Mouse (Mus musculus) ES-E14 (cell line): ENCODE data around the gene Prkd2. TPM values are rescaled to one million over a fixed set of nuclear protein-coding genes. Genes with fewer than 3 reads are reported as not detected.

Source experiments
- DNase-seq: peaks from one replicate; pipeline ENCODE4 v3.0.0-alpha.2; 2013; ENCODE audit warnings: low read depth, low spot score
- H3K27ac ChIP-seq: 2 replicates; pipeline ENCODE4 v1.5.1; 2012; ENCODE audit warnings: low read depth, mild to moderate bottlenecking, low read length, moderate library complexity, mixed read lengths; ENCODE audit not compliant: poor library complexity, insufficient read depth, severe bottlenecking
- H3K36me3 ChIP-seq: 2 replicates; pipeline ENCODE4 v1.6.1; 2012; ENCODE audit warnings: mild to moderate bottlenecking, low read length, moderate library complexity, mixed read lengths; ENCODE audit not compliant: control insufficient read depth, poor library complexity, insufficient read depth, severe bottlenecking
- H3K4me1 ChIP-seq, 2 experiments: fragments of 150-350 bp in 1 of 2; sonication (generic) in 1 of 2; 2 replicates each; pipeline ENCODE4 v1.6.1; 2012; ENCODE audit warnings: low read length in 2 of 2, mild to moderate bottlenecking in 1 of 2, mixed read lengths in 1 of 2; ENCODE audit not compliant: control insufficient read depth in 2 of 2, insufficient read depth in 2 of 2, poor library complexity in 1 of 2
- H3K4me3 ChIP-seq, 2 experiments: fragments of 150-350 bp in 1 of 2; sonication (generic) in 1 of 2; 2 replicates each; pipeline ENCODE4 v1.5.1; 2012; ENCODE audit warnings: low read length in 2 of 2, low read depth in 1 of 2, mild to moderate bottlenecking in 1 of 2, mixed read lengths in 1 of 2; ENCODE audit not compliant: insufficient read depth in 1 of 2, poor library complexity in 1 of 2, severe bottlenecking in 1 of 2
- H3K9ac ChIP-seq: 2 replicates; pipeline ENCODE4 v1.6.1; 2012; ENCODE audit warnings: low read depth, mild to moderate bottlenecking, low read length, mixed read lengths; ENCODE audit not compliant: poor library complexity, insufficient read depth, severe bottlenecking
- H3K9me3 ChIP-seq: fragments of 150-350 bp; sonication (generic); 2 replicates; pipeline ENCODE4 v1.6.1; 2012; ENCODE audit warnings: low read depth, mild to moderate bottlenecking, low read length; ENCODE audit not compliant: control insufficient read depth, insufficient read depth
- CHD2 ChIP-seq: IDR thresholded peaks from 2 replicates; pipeline ENCODE4 v1.6.1; 2014; ENCODE audit warnings: mild to moderate bottlenecking, low read depth, low read length, inconsistent platforms
- HCFC1 ChIP-seq: IDR thresholded peaks from 2 replicates; pipeline ENCODE4 v1.6.1; 2012; ENCODE audit warnings: low read length, inconsistent platforms, borderline replicate concordance; ENCODE audit not compliant: insufficient read depth
- MAFK ChIP-seq: IDR thresholded peaks from 2 replicates; pipeline ENCODE4 v1.6.1; 2014; ENCODE audit warnings: mild to moderate bottlenecking, low read depth, low read length, inconsistent platforms; ENCODE audit not compliant: insufficient read depth
- ZC3H11A ChIP-seq: IDR thresholded peaks from 2 replicates; pipeline ENCODE4 v1.6.1; 2012; ENCODE audit warnings: low read depth, mild to moderate bottlenecking, inconsistent platforms, low read length, borderline replicate concordance
- ZNF384 ChIP-seq: IDR thresholded peaks from 2 replicates; pipeline ENCODE4 v1.6.1; 2012; ENCODE audit warnings: low read depth, low read length, inconsistent platforms
- in situ Hi-C, 2 experiments: fragments of 600-800 bp; cut with MboI; formaldehyde crosslinking; loops; one replicate each; pipeline ENCODE4 v1.15.1; 2025; ENCODE audit warnings: low sequenced_read_pairs in 2 of 2, inconsistent platforms in 1 of 2; ENCODE audit not compliant: unreplicated experiment in 2 of 2
- total RNA-seq: library from RNA; depleted of rRNA; stranded (reverse); fragments of 300-350 nt; gene quantifications from 2 replicates; pipeline ENCODE4 v1.2.3, GENCODE M21; 2012; rRNA removed

Prkd2 gene
- total RNA-seq = 5.7 and 6.9 TPM in 2 replicates

- TF ChIP-seq ZNF384 (no peak), MAFK (no peak)
- Histone ChIP-seq H3K36me3 (peaks cover 27% of the 10 kb centered on the region), H3K9me3 (no peaks in the 10 kb centered on the region), H3K27ac (no peak within 1 kb of the TSS), H3K4me3 (peak within 1 kb of the TSS; percentile 67 to 99), H3K9ac (peak within 1 kb of the TSS; percentile 72), H3K4me1 (peaks cover 3 to 22% of the 10 kb centered on the region in 2 experiments; a peak in 3 of 4 replicates)
- peak; percentile 56 for DNase-seq
- in situ Hi-C loops = no loop called here
These were observed at the start of gene Prkd2 for GRCm38 (mm10) chr7:16842645-16843063. Prkd2 (plus strand) TSS chr7:16842902.

GRCm38 (mm10) chr7:16793010-16793725 lies 49.5 kb upstream of the Prkd2 start:
- Histone ChIP-seq H3K9me3 (no peaks in the 10 kb centered on the region), H3K9ac (no peak overlapping the region), H3K4me3 (no peak overlapping the region), H3K4me1 (0 out of 4 replicates have a peak, but pooled peaks cover 0 to 3% of the 10 kb centered on the region in 2 experiments), H3K27ac (no peak overlapping the region), H3K36me3 (peaks cover 49% of the 10 kb centered on the region)
- no peak for TF ChIP-seq ZC3H11A
- no peak for TF ChIP-seq MAFK
- TF ChIP-seq CHD2 = no peak
- TF ChIP-seq HCFC1 = no peak
- TF ChIP-seq ZNF384 = no peak
- DNase-seq = no peak
- in situ Hi-C loops = no loop called here

- no peak overlapping the region for H3K4me3 ChIP-seq
- no peak for DNase-seq
- H3K27ac ChIP-seq = no peak overlapping the region
- no peak overlapping the region for H3K9ac ChIP-seq
- H3K4me1 ChIP-seq = 0 out of 4 replicates have a peak, but pooled peaks cover 0 to 3% of the 10 kb centered on the region in 2 experiments
- H3K9me3 ChIP-seq = no peaks in the 10 kb centered on the region
- H3K36me3 ChIP-seq = peaks cover 47% of the 10 kb centered on the region
- in situ Hi-C loops = no loop called here
- TF ChIP-seq HCFC1 = no peak
- TF ChIP-seq MAFK = no peak
- TF ChIP-seq ZNF384 = no peak
- TF ChIP-seq CHD2 = no peak
- no peak for TF ChIP-seq ZC3H11A
These were observed 47.8 kb upstream of the Prkd2 start for GRCm38 (mm10) chr7:16794886-16795285.

- H3K4me1 ChIP-seq = 0 out of 4 replicates have a peak, but pooled peaks cover 0 to 1% of the 10 kb centered on the region in 2 experiments
- no peaks in the 10 kb centered on the region for H3K36me3 ChIP-seq
- no peak overlapping the region for H3K4me3 ChIP-seq
- H3K9me3 ChIP-seq = no peaks in the 10 kb centered on the region
- TF ChIP-seq ZNF384 (no peak), CHD2 (no peak), ZC3H11A (no peak), MAFK (no peak), HCFC1 (no peak)
- in situ Hi-C loops = loop anchor here in 1 of 2 experiments (25.0 kb wide), 1 partner anchor 108 kb away; the partner anchor contains the start of genes Calm3 and Ptgir
- H3K9ac ChIP-seq = no peak overlapping the region
- no peak for DNase-seq
- no peak overlapping the region for H3K27ac ChIP-seq
These were observed 38.2 kb upstream of the Prkd2 start for GRCm38 (mm10) chr7:16804409-16805028.
